Mouse (Mus musculus) monocyte, adult 5-6 weeks (primary cell): ENCODE measurements around the gene Hlcs. TPM values are rescaled to one million over a fixed set of nuclear protein-coding genes. Genes with fewer than 3 reads are reported as not detected.

Experiments
- ATAC-seq: fragments of 153-309, 156-312 bp; replicated peaks from 2 replicates; pipeline ENCODE4 v1.8.0; 2017; ENCODE audit warnings: mild to moderate bottlenecking; ENCODE audit not compliant: low TSS enrichment, insufficient number of reproducible peaks, severe bottlenecking, poor library complexity, low FRiP score
- total RNA-seq: library from RNA; stranded (forward); fragments of 200-1000, 200-491, 200-594 nt; gene quantifications from 3 replicates; pipeline ENCODE4 v1.2.3, GENCODE M21; 2017

Gene Hlcs
- total RNA-seq, 1 experiment from 2014 or later: 41.3 TPM

GRCm38 (mm10) chr16:94092511-94093150 is 220.7 kb downstream of the Hlcs start:
- no peak for ATAC-seq

DNA sequence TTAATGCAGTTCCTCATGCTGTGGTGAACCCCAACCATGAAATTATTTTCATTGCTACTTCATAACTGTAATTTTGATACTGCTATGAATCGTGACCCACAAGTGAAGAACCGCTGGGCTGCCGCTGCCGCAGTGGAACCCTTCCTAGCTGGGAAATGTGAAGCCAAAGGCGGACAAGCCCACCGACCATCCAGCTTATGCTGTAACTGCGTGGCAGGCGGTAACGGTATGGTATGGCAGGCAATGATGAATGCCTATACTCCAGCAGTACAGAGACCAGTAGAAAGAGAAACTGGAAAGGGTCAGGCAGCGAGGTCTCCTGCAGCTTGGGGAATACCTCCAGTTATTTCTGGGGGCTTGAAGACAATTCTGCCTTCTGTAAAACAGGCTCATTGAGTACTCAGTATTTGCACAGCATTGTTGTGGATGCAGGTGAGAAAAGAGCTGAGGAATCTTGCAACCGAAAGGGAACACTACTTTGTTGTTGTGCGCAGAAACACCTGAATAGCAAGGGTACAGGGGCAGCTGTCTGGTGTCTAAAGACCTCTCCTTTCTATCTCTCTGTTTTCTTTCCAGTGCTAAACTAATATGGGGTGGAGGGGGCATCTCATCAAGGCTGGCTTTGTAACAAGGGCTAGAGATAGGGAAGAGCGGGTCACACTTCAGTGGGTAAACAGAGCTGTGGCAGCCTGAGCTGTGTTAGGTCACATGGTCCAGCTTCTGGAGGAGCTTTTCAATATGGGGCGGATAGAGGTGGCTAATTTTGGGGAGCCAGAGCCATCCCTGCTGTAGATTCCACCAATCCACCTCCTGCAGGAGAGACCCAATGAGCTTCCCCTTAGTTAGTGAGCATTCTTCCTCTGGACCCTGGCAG is 224.3 kb downstream of the Hlcs start:
- no peak for ATAC-seq

DNA sequence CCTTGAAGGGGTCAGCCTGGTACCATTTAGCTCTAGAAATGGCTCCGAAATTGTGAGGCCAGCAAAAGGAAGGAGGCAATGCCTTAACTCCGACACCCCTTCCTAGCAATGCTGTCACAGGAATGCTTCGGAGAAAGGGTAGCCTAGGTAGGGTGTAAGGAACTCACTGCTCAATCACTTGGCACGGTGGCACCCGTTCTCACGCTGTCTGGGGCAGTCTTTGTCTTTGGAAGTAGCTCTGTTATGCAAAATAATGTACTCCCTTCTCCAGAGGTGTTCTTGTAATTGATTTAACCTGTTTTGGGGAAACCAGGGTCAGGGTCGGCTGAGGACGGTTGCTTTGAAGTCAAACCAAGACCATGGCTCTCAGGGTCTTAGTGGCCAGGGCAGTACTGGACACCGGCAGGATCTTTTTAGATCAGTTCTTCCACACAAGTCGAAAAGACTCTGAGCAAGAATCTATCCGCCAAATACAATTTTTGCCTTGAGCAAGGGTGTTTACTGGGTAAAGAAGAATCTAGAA is 225.1 kb downstream of the Hlcs start:
- no peak for ATAC-seq

- no peak for ATAC-seq
Measured at GRCm38 (mm10) chr16:94087570-94088225, 225.7 kb downstream of the Hlcs start.

GRCm38 (mm10) chr16:94086701-94087569 is 226.4 kb downstream of the Hlcs start:
- ATAC-seq: no peak

- ATAC-seq: no peak
Measured at GRCm38 (mm10) chr16:94085603-94086285, 227.6 kb downstream of the Hlcs start.

DNA sequence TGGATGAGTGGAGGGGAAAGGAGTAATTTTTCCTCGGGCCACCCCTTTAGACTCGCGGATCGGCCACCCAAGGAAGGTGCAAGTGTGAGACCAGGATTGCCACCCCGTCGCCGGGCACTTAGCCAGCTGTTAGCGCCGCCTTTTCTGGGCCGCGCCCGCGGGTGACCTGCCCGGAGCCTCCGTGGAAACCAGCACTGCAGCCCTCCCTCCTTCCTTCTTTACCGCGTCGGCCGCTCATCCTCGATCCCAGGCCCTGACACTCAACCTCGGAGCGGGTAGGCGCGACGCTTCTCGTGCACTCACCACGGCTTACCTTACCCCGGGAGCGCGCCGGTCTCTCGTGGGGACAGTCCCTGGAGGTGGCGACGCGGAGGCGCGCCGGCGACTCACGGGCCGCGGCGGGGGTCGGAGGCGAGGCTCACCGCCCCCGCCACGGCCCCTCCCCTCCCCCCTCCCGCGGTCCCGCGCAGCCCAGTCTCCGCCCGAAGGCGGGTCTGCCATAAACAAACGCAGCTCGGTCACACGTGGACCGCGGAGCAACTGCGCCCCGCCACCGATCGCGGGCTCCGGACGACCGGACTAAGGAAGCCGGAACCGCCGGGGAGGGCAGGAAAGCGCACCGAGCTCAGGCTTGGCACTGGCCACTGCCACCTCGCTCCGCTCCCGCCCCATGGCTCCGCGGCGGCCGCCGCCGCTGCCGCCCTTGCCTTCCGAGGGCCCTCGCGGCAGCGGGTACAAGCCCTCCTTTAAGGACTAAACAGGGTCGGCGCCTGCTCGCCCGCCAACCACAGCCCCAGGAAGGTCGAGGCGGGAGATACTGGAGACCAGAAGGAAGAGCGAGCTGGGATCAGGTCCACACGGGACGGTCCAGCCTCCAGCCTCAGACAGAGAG is 228.4 kb downstream of the Hlcs start, which contains the start of gene Sim2:
Gene Sim2, plus strand, starts transcription at position 221 of the 892 bp plus-strand sequence.
- ATAC-seq: no peak

- no peak for ATAC-seq
Measured at GRCm38 (mm10) chr16:94083848-94084525, 229.4 kb downstream of the Hlcs start.

DNA sequence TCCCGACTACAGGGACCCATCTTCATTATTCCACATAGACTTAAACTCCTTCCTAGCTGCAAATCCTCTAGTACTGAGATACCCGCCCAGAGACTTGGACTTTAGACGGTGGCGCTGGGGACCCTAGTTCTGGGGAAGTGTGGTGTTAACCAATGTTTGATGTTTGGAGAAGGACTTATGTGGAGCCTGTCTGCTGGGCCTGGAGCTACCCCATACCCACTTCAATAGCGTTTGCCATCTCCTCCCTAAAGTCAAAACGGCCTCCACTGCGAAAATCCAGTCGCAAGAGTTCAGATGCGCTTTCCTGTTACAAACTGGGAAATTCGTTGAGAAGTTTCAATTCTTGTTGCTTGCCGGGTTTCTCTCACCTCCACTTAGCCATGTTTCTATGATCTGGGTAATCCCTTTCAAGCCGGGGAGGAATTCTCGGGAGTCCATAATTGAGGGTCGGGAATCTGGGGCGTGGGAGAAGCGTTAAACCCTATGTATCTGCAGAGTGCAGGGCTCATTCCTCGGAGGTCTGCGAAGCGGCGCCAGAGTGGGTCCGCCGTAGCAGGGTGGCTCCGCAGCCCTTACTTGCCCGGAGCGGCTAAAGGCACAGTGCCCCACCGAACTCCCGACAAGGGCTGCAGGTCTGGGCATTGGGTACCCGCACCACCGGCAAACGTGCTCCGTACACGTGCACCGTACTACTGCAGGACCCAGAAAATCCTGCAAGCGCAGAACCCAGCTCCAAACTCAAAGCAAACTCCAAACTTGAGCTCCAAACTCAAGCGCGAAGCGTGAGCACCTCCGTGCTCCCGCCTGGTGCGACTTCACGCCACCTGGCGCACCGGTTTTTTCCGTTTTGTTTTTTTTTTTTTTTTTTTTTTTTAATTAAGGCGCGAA is 230.2 kb downstream of the Hlcs start:
- ATAC-seq: no peak

- ATAC-seq: no peak
Measured at GRCm38 (mm10) chr16:94081996-94082708, 231.2 kb downstream of the Hlcs start.

GRCm38 (mm10) chr16:94081596-94081995 is 231.8 kb downstream of the Hlcs start:
- ATAC-seq: no peak

- no peak for ATAC-seq
Measured at GRCm38 (mm10) chr16:94079856-94080555, 233.4 kb downstream of the Hlcs start.

DNA sequence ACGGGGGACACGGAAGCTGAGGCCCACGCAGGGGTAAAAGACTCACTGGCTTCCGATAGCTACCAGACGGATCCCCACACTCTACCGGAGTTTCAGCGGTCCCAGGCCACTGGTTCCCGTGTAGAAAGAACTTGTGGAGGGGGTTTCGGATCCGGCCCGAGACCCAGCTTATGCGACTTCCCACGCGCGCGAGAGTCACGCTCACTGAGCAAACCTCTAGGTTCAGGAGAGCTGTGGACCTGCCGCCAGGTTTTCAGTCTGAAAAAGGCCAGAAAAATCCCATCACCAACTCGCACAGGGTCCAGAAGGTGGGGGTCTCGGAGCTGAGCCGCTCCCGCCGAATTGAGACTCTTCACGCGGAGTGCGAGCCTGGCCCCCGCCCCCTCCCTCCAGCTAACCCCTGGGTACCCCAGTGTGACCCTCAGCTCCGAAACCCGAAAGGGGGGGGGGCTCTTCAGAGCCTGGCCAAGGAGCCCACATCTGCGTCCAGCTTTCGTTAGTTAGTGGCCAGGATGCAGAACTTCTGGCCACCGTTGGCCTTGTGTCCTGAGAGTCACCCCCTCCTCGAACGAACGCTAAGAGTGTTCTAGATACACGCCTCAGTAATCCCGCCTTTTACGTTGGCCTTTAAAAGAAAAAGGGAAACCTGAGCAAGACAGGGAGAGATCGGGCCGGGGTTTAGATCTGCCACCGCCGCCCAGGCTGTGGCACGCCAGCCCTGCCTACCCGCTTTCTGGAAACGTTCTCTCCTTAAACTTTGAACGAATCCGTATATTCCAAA is 234.1 kb downstream of the Hlcs start:
- ATAC-seq: no peak
